Mouse (Mus musculus): ENCODE results near the gene Mlf1. TPM values are rescaled to one million over a fixed set of nuclear protein-coding genes. Genes with fewer than 3 reads are reported as not detected.

The Mlf1 gene
- total RNA-seq, 2 experiments from 2014 or later = 423 to 567 TPM

- DNase-seq = no peak
Measured at GRCm38 (mm10) chr3:67447143-67447542, 73.2 kb downstream of the Mlf1 start.

Other genes with a start within 250 kb of the Mlf1 start
- not detected for gene Gm17402, start 1.1 kb downstream of the Mlf1 start, total RNA-seq (2021)
- 100 to 1,000 TPM; 103 to 113 TPM for gene Gfm1, start 56.0 kb downstream of the Mlf1 start, total RNA-seq (2021)
- 1 to 10 TPM; 1.7 to 2.6 TPM for gene Lxn, start 89.8 kb downstream of the Mlf1 start, total RNA-seq (2021)
- gene Rarres1, start 141.4 kb downstream of the Mlf1 start, total RNA-seq (2021) = 1 to 10 TPM in 1 of 2 experiments, under 1 TPM in 1; 0.28 to 1.1 TPM
- 10 to 100 TPM; 20.9 to 21.8 TPM for gene Mfsd1, start 208.6 kb downstream of the Mlf1 start, total RNA-seq (2021)